ENCODE assay signal across 23 mouse cellular contexts in genomic region chr10:69331231-69331630, GRCm38 (mm10).
"Had no signal": no experiment of that assay in that cellular context is flagged by ENCODE, and none has a peak within 500 bp of the region (broad histone marks: within the 10 kb centered on the region; RNA-seq: fewer than 3 reads in every experiment).

No protein-coding gene starts in this region.

- DNase-seq: layer of hippocampus, adult 9-11 months; lung, adult 2 months; lung, postnatal 14 days; lung, postnatal 4 days; right cerebral cortex, adult 18-20 months; right cerebral cortex, postnatal 14 days; right cerebral cortex, postnatal 4 days; thymus, adult 2 months; thymus, postnatal 14 days had no signal

- ATAC-seq: hindbrain, postnatal 0 days; inflammation-experienced regulatory T-cells, adult 6 months; intestine, embryonic 16.5 days; midbrain, embryonic 15.5 days had no signal

- H3K27me3 ChIP-seq: limb, embryonic 13.5 days; liver, embryonic 15.5 days; midbrain, embryonic 12.5 days; midbrain, embryonic 15.5 days; neural tube, embryonic 12.5 days; neural tube, embryonic 15.5 days had no signal

- H3K36me3 ChIP-seq: midbrain, embryonic 15.5 days; neural tube, embryonic 15.5 days had no signal

- H3K9ac ChIP-seq: hindbrain, embryonic 14.5 days; limb, embryonic 13.5 days; liver, embryonic 15.5 days; midbrain, embryonic 12.5 days; midbrain, embryonic 15.5 days; neural tube, embryonic 12.5 days; neural tube, embryonic 15.5 days had no signal

- H3K4me1 ChIP-seq: limb, embryonic 10.5 days; limb, embryonic 13.5 days; midbrain, embryonic 12.5 days; neural tube, embryonic 12.5 days had no signal

- H3K27ac ChIP-seq: hindbrain, embryonic 14.5 days; hindbrain, postnatal 0 days; layer of hippocampus, adult 2 months; limb, embryonic 10.5 days; limb, embryonic 13.5 days; liver, embryonic 15.5 days; midbrain, embryonic 12.5 days; midbrain, embryonic 15.5 days; neural tube, embryonic 12.5 days; neural tube, embryonic 15.5 days; stomach, postnatal 0 days had no signal

- H3K4me2 ChIP-seq: hindbrain, embryonic 14.5 days; limb, embryonic 13.5 days; liver, embryonic 11.5 days; liver, embryonic 15.5 days; midbrain, embryonic 12.5 days; midbrain, embryonic 15.5 days; neural tube, embryonic 12.5 days; neural tube, embryonic 15.5 days had no signal

- H3K4me3 ChIP-seq: layer of hippocampus, adult 2 months; limb, embryonic 10.5 days; limb, embryonic 13.5 days; liver, embryonic 15.5 days; midbrain, embryonic 12.5 days; midbrain, embryonic 15.5 days; neural tube, embryonic 12.5 days; neural tube, embryonic 15.5 days had no signal

- H3K9me3 ChIP-seq: limb, embryonic 10.5 days; limb, embryonic 13.5 days; liver, embryonic 15.5 days; midbrain, embryonic 12.5 days; midbrain, embryonic 15.5 days; neural tube, embryonic 12.5 days; neural tube, embryonic 15.5 days had no signal
